Mouse (Mus musculus): ENCODE measurements around the gene Camkv.

DNA sequence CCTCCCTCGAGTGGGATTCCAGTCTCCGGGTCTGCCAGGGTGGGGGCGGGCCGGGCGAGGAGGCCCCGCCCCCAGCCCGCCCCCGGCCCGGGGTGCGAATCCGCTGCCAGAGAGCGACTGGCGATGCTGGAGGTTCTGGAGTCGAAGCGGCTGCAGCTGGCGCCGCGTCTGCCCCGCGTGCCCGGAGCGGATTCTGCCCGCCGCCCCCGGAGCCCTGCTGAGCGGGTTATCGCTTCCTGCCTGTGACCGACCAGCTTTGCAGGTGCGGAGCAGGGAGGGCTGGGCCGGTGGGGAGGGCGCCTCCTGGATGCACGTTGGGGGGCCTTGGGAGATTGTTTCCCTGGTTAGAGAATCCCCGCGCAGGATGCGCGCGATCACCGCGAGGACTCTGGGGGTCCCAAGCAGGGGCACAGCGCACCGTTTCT, 328 bp downstream of the Camkv start:
- TF ChIP-seq POLR2A (IDR thresholded peaks at IDR 0.05; ENCODE audit: insufficient read length, low read depth) (no peak), MYOG (IDR thresholded peaks at IDR 0.05; ENCODE audit: control insufficient read depth in 1 of 3, insufficient read depth in 1 of 3, insufficient read length in 2 of 3, low read depth in 2 of 3) (no peak), USF1 (IDR thresholded peaks at IDR 0.05; ENCODE audit: low read depth) (no peak), POLR2AphosphoS2 (IDR thresholded peaks at IDR 0.05; ENCODE audit: insufficient read length, low read depth) (no peak), MYOD1 (IDR thresholded peaks at IDR 0.05; ENCODE audit: control insufficient read depth in 1 of 3, insufficient read length in 2 of 3, low read depth in 2 of 3) (peak in 1 of 3 experiments; percentile 10), MAX (IDR thresholded peaks at IDR 0.05; ENCODE audit: low read depth) (no peak), E2F4 (IDR thresholded peaks at IDR 0.05; ENCODE audit: insufficient read depth) (no peak)

All from myocyte (in vitro differentiated cells).